19 mouse cellular contexts compared by ENCODE assay signal in genomic region chr4:91589779-91590178, GRCm38 (mm10).
DNase-seq lines count a peak whose midpoint lies in the region; ATAC-seq lines count a peak whose summit lies in the region.
"Had no signal": no experiment of that assay in that cellular context is flagged by ENCODE, and none has a peak within 500 bp of the region (broad histone marks: within the 10 kb centered on the region; RNA-seq: fewer than 3 reads in every experiment).

No protein-coding gene starts in this region.

- 0 out of 2 replicates have a peak, but pooled peaks have one; percentile 17 for ATAC-seq in hindbrain, embryonic 16.5 days
- ATAC-seq in hindbrain, embryonic 11.5 days (ENCODE audit: low FRiP score): no peak
- peak; percentile 87 for ATAC-seq in forebrain, embryonic 16.5 days
- no peak for ATAC-seq in erythroid progenitor cell, adult 5-6 weeks (replicated peaks; ENCODE audit: low FRiP score, poor library complexity, severe bottlenecking)

- no peaks in the 10 kb centered on the region for H3K4me1 ChIP-seq in hindbrain, embryonic 16.5 days (ENCODE audit: control insufficient read depth, insufficient read depth, low read depth, low read length)
- H3K4me1 ChIP-seq in hindbrain, embryonic 11.5 days (replicated peaks; ENCODE audit: control insufficient read depth, insufficient read depth, low read length): no peaks in the 10 kb centered on the region
- H3K4me1 ChIP-seq in forebrain, embryonic 16.5 days (replicated peaks; ENCODE audit: control insufficient read depth, insufficient read depth, low read length): peaks cover 5% of the 10 kb centered on the region; the same call in 1 of the 2 replicates
- H3K4me1 ChIP-seq: heart, embryonic 13.5 days; kidney, embryonic 15.5 days; limb, embryonic 10.5 days; liver, embryonic 15.5 days had no signal

- H3K9me3 ChIP-seq in hindbrain, embryonic 16.5 days (ENCODE audit: control insufficient read depth, low read length): no peaks in the 10 kb centered on the region
- no peaks in the 10 kb centered on the region for H3K9me3 ChIP-seq in hindbrain, embryonic 11.5 days (ENCODE audit: control insufficient read depth, low read length)
- H3K9me3 ChIP-seq in forebrain, embryonic 16.5 days (ENCODE audit: control insufficient read depth, low read length): no peaks in the 10 kb centered on the region
- H3K9me3 ChIP-seq: heart, embryonic 13.5 days; kidney, embryonic 15.5 days; limb, embryonic 10.5 days; liver, embryonic 15.5 days had no signal

- H3K4me3 ChIP-seq in hindbrain, embryonic 16.5 days (ENCODE audit: low read length): no peak overlapping the region
- no peak overlapping the region for H3K4me3 ChIP-seq in hindbrain, embryonic 11.5 days (ENCODE audit: low read depth, low read length)
- no peak overlapping the region for H3K4me3 ChIP-seq in forebrain, embryonic 16.5 days (replicated peaks; ENCODE audit: low read length)
- H3K4me3 ChIP-seq: heart, embryonic 13.5 days; kidney, embryonic 15.5 days; limb, embryonic 10.5 days; liver, embryonic 15.5 days had no signal

- no peaks in the 10 kb centered on the region for H3K36me3 ChIP-seq in hindbrain, embryonic 16.5 days (ENCODE audit: control insufficient read depth, insufficient read depth, low read length)
- no peaks in the 10 kb centered on the region for H3K36me3 ChIP-seq in hindbrain, embryonic 11.5 days (ENCODE audit: control insufficient read depth, insufficient read depth, low read length)
- no peaks in the 10 kb centered on the region for H3K36me3 ChIP-seq in forebrain, embryonic 16.5 days (ENCODE audit: control insufficient read depth, insufficient read depth)
- H3K36me3 ChIP-seq: G1E; heart, embryonic 13.5 days; kidney, embryonic 15.5 days; limb, embryonic 10.5 days; liver, embryonic 15.5 days had no signal

- WGBS in hindbrain, embryonic 16.5 days: 76% methylated on average over 3 of the region's 3 CpGs
- WGBS in hindbrain, embryonic 11.5 days: 86% methylated on average over 3 of the region's 3 CpGs
- WGBS in forebrain, embryonic 16.5 days: 59% methylated on average over 3 of the region's 3 CpGs

- no peak overlapping the region for H3K9ac ChIP-seq in hindbrain, embryonic 16.5 days (ENCODE audit: low read depth, low read length)
- no peak overlapping the region for H3K9ac ChIP-seq in hindbrain, embryonic 11.5 days (ENCODE audit: low read depth, low read length)
- no peak overlapping the region for H3K9ac ChIP-seq in forebrain, embryonic 16.5 days (replicated peaks; ENCODE audit: low read depth, low read length)
- H3K9ac ChIP-seq: heart, embryonic 13.5 days; hindbrain, embryonic 14.5 days; kidney, embryonic 15.5 days; liver, embryonic 15.5 days had no signal

- no peaks in the 10 kb centered on the region for H3K27me3 ChIP-seq in hindbrain, embryonic 16.5 days (replicated peaks; ENCODE audit: control insufficient read depth, insufficient read depth, low read length)
- no peaks in the 10 kb centered on the region for H3K27me3 ChIP-seq in hindbrain, embryonic 11.5 days (ENCODE audit: control insufficient read depth, insufficient read depth, low read length)
- no peaks in the 10 kb centered on the region for H3K27me3 ChIP-seq in forebrain, embryonic 16.5 days (replicated peaks; ENCODE audit: control insufficient read depth, insufficient read depth, low read length)
- H3K27me3 ChIP-seq: heart, embryonic 13.5 days; kidney, embryonic 15.5 days; liver, embryonic 15.5 days had no signal

- DNase-seq in hindbrain, embryonic 11.5 days (ENCODE audit: low spot score): no peak
- peak; percentile 8 for DNase-seq in cerebellum, adult 11 months
- DNase-seq in left cerebral cortex, postnatal 25 days (ENCODE audit: low spot score in 2 of 2): peak; percentile 32 to 84
- no peak for DNase-seq in gastrocnemius, postnatal 14 days
- DNase-seq in ovary, postnatal 10 days (ENCODE audit: low spot score): no peak
- DNase-seq: adrenal gland, postnatal 36 days; gastrocnemius, postnatal 10 days; lung, postnatal 36 days; midbrain, embryonic 14.5 days; thymus, postnatal 14 days had no signal

- intact Hi-C loops in left cerebral cortex, postnatal 25 days (cut with DNase I): no loop called here
- intact Hi-C loops in gastrocnemius, postnatal 14 days (cut with DNase I; ENCODE audit: low total_unique reads): no loop called here

- H3K27ac ChIP-seq in hindbrain, embryonic 16.5 days (ENCODE audit: low read depth, low read length): no peak overlapping the region
- H3K27ac ChIP-seq in hindbrain, embryonic 11.5 days (ENCODE audit: low read depth, low read length): no peak overlapping the region
- H3K27ac ChIP-seq in forebrain, embryonic 16.5 days (ENCODE audit: low read length): no peak overlapping the region
- H3K27ac ChIP-seq: heart, embryonic 13.5 days; hindbrain, embryonic 14.5 days; kidney, embryonic 15.5 days; limb, embryonic 10.5 days; liver, embryonic 15.5 days had no signal

- no peak overlapping the region for H3K4me2 ChIP-seq in hindbrain, embryonic 16.5 days (ENCODE audit: low read length)
- H3K4me2 ChIP-seq in hindbrain, embryonic 11.5 days (replicated peaks; ENCODE audit: low read depth, low read length): no peak overlapping the region
- H3K4me2 ChIP-seq in forebrain, embryonic 16.5 days (ENCODE audit: low read length): no peak overlapping the region
- H3K4me2 ChIP-seq: heart, embryonic 13.5 days; hindbrain, embryonic 14.5 days; kidney, embryonic 15.5 days; liver, embryonic 15.5 days had no signal

Comparison
In these comparisons a context has a peak if more than half of its experiments do, and no peak if none do; other contexts are left out.
1. ATAC-seq: peak in hindbrain, embryonic 16.5 days (single experiment) and forebrain, embryonic 16.5 days (single experiment); none in hindbrain, embryonic 11.5 days (single experiment) and erythroid progenitor cell, adult 5-6 weeks (single experiment).
2. DNase-seq: peak in cerebellum, adult 11 months (single experiment) and left cerebral cortex, postnatal 25 days (2 of 2); none in hindbrain, embryonic 11.5 days (single experiment), gastrocnemius, postnatal 14 days (single experiment) and ovary, postnatal 10 days (single experiment).